Mouse (Mus musculus): ENCODE measurements around the gene Large1. TPM values are rescaled to one million over a fixed set of nuclear protein-coding genes. Genes with fewer than 3 reads are reported as not detected.

The Large1 gene
- total RNA-seq, 1 experiment, result 14.8 TPM

GRCm38 (mm10) chr8:73273150-73273549 lies 80.2 kb downstream of the Large1 start:
- Histone ChIP-seq H3K9ac (ENCODE audit: insufficient read depth, low read depth, low read length, poor library complexity, severe bottlenecking) (no peak overlapping the region), H3K36me3 (ENCODE audit: control insufficient read depth, insufficient read depth, low read length, poor library complexity, severe bottlenecking) (no peaks in the 10 kb centered on the region), H3K4me1 (ENCODE audit: control insufficient read depth in 2 of 2, insufficient read depth in 2 of 2, low read length in 2 of 2, poor library complexity in 1 of 2) (no peaks in the 10 kb centered on the region), H3K9me3 (ENCODE audit: control insufficient read depth, insufficient read depth, low read depth, low read length) (no peaks in the 10 kb centered on the region), H3K4me3 (ENCODE audit: insufficient read depth in 1 of 2, low read depth in 1 of 2, low read length in 2 of 2, poor library complexity in 1 of 2, severe bottlenecking in 1 of 2) (no peak overlapping the region), H3K27ac (ENCODE audit: insufficient read depth, low read depth, low read length, poor library complexity, severe bottlenecking) (no peak overlapping the region)
- in situ Hi-C loops (cut with MboI; ENCODE audit: low sequenced_read_pairs in 2 of 2, unreplicated experiment in 2 of 2), result no loop called here
- DNase-seq (ENCODE audit: low read depth, low spot score), result no peak
- TF ChIP-seq ZC3H11A (IDR thresholded peaks at IDR 0.05; ENCODE audit: borderline replicate concordance, low read depth, low read length), result no peak
- no peak for TF ChIP-seq MAFK (IDR thresholded peaks at IDR 0.05; ENCODE audit: insufficient read depth, low read depth, low read length)
- TF ChIP-seq HCFC1 (IDR thresholded peaks at IDR 0.05; ENCODE audit: borderline replicate concordance, insufficient read depth, low read length), result no peak
- TF ChIP-seq ZNF384 (IDR thresholded peaks at IDR 0.05; ENCODE audit: low read depth, low read length), result no peak
- TF ChIP-seq CHD2 (IDR thresholded peaks at IDR 0.05; ENCODE audit: low read depth, low read length), result no peak

GRCm38 (mm10) chr8:73270991-73271390 lies 82.3 kb downstream of the Large1 start:
- in situ Hi-C loops (cut with MboI; ENCODE audit: low sequenced_read_pairs in 2 of 2, unreplicated experiment in 2 of 2), result no loop called here
- H3K9me3 ChIP-seq (ENCODE audit: control insufficient read depth, insufficient read depth, low read depth, low read length), result no peaks in the 10 kb centered on the region
- TF ChIP-seq CHD2 (IDR thresholded peaks at IDR 0.05; ENCODE audit: low read depth, low read length), result no peak
- no peak for TF ChIP-seq MAFK (IDR thresholded peaks at IDR 0.05; ENCODE audit: insufficient read depth, low read depth, low read length)
- no peak for TF ChIP-seq HCFC1 (IDR thresholded peaks at IDR 0.05; ENCODE audit: borderline replicate concordance, insufficient read depth, low read length)
- no peak for TF ChIP-seq ZNF384 (IDR thresholded peaks at IDR 0.05; ENCODE audit: low read depth, low read length)
- no peak for TF ChIP-seq ZC3H11A (IDR thresholded peaks at IDR 0.05; ENCODE audit: borderline replicate concordance, low read depth, low read length)
- H3K27ac ChIP-seq (ENCODE audit: insufficient read depth, low read depth, low read length, poor library complexity, severe bottlenecking), result no peak overlapping the region
- no peak overlapping the region for H3K4me3 ChIP-seq (ENCODE audit: insufficient read depth in 1 of 2, low read depth in 1 of 2, low read length in 2 of 2, poor library complexity in 1 of 2, severe bottlenecking in 1 of 2)
- H3K36me3 ChIP-seq (ENCODE audit: control insufficient read depth, insufficient read depth, low read length, poor library complexity, severe bottlenecking), result no peaks in the 10 kb centered on the region
- H3K9ac ChIP-seq (ENCODE audit: insufficient read depth, low read depth, low read length, poor library complexity, severe bottlenecking), result no peak overlapping the region
- H3K4me1 ChIP-seq (ENCODE audit: control insufficient read depth in 2 of 2, insufficient read depth in 2 of 2, low read length in 2 of 2, poor library complexity in 1 of 2), result no peaks in the 10 kb centered on the region
- no peak for DNase-seq (ENCODE audit: low read depth, low spot score)

- in situ Hi-C loops (cut with MboI; ENCODE audit: low sequenced_read_pairs in 2 of 2, unreplicated experiment in 2 of 2), result no loop called here
- Histone ChIP-seq H3K27ac (ENCODE audit: insufficient read depth, low read depth, low read length, poor library complexity, severe bottlenecking) (no peak overlapping the region), H3K36me3 (ENCODE audit: control insufficient read depth, insufficient read depth, low read length, poor library complexity, severe bottlenecking) (no peaks in the 10 kb centered on the region), H3K9me3 (ENCODE audit: control insufficient read depth, insufficient read depth, low read depth, low read length) (0 out of 2 replicates have a peak, but pooled peaks cover 3% of the 10 kb centered on the region), H3K9ac (ENCODE audit: insufficient read depth, low read depth, low read length, poor library complexity, severe bottlenecking) (no peak overlapping the region), H3K4me3 (ENCODE audit: insufficient read depth in 1 of 2, low read depth in 1 of 2, low read length in 2 of 2, poor library complexity in 1 of 2, severe bottlenecking in 1 of 2) (no peak overlapping the region), H3K4me1 (ENCODE audit: control insufficient read depth in 2 of 2, insufficient read depth in 2 of 2, low read length in 2 of 2, poor library complexity in 1 of 2) (no peaks in the 10 kb centered on the region)
- DNase-seq (ENCODE audit: low read depth, low spot score), result no peak
- TF ChIP-seq MAFK (IDR thresholded peaks at IDR 0.05; ENCODE audit: insufficient read depth, low read depth, low read length) (no peak), CHD2 (IDR thresholded peaks at IDR 0.05; ENCODE audit: low read depth, low read length) (no peak), ZNF384 (IDR thresholded peaks at IDR 0.05; ENCODE audit: low read depth, low read length) (no peak), HCFC1 (IDR thresholded peaks at IDR 0.05; ENCODE audit: borderline replicate concordance, insufficient read depth, low read length) (no peak), ZC3H11A (IDR thresholded peaks at IDR 0.05; ENCODE audit: borderline replicate concordance, low read depth, low read length) (no peak)
These were observed 95.4 kb downstream of the Large1 start for GRCm38 (mm10) chr8:73257981-73258380.

- Histone ChIP-seq H3K36me3 (ENCODE audit: control insufficient read depth, insufficient read depth, low read length, poor library complexity, severe bottlenecking) (no peaks in the 10 kb centered on the region), H3K27ac (ENCODE audit: insufficient read depth, low read depth, low read length, poor library complexity, severe bottlenecking) (no peak overlapping the region), H3K9ac (ENCODE audit: insufficient read depth, low read depth, low read length, poor library complexity, severe bottlenecking) (no peak overlapping the region), H3K4me1 (ENCODE audit: control insufficient read depth in 2 of 2, insufficient read depth in 2 of 2, low read length in 2 of 2, poor library complexity in 1 of 2) (no peaks in the 10 kb centered on the region), H3K9me3 (ENCODE audit: control insufficient read depth, insufficient read depth, low read depth, low read length) (peaks cover 8% of the 10 kb centered on the region; the same call in 1 of the 2 replicates), H3K4me3 (ENCODE audit: insufficient read depth in 1 of 2, low read depth in 1 of 2, low read length in 2 of 2, poor library complexity in 1 of 2, severe bottlenecking in 1 of 2) (no peak overlapping the region)
- TF ChIP-seq HCFC1 (IDR thresholded peaks at IDR 0.05; ENCODE audit: borderline replicate concordance, insufficient read depth, low read length) (no peak), ZC3H11A (IDR thresholded peaks at IDR 0.05; ENCODE audit: borderline replicate concordance, low read depth, low read length) (no peak), MAFK (IDR thresholded peaks at IDR 0.05; ENCODE audit: insufficient read depth, low read depth, low read length) (no peak)
- in situ Hi-C loops (cut with MboI; ENCODE audit: low sequenced_read_pairs in 2 of 2, unreplicated experiment in 2 of 2), result no loop called here
- DNase-seq (ENCODE audit: low read depth, low spot score), result no peak
These were observed 109.2 kb downstream of the Large1 start for GRCm38 (mm10) chr8:73244186-73244585.

GRCm38 (mm10) chr8:73242066-73242465 lies 111.3 kb downstream of the Large1 start:
- H3K4me1 ChIP-seq (ENCODE audit: control insufficient read depth in 2 of 2, insufficient read depth in 2 of 2, low read length in 2 of 2, poor library complexity in 1 of 2), result no peaks in the 10 kb centered on the region
- no peak overlapping the region for H3K4me3 ChIP-seq (ENCODE audit: insufficient read depth in 1 of 2, low read depth in 1 of 2, low read length in 2 of 2, poor library complexity in 1 of 2, severe bottlenecking in 1 of 2)
- H3K27ac ChIP-seq (ENCODE audit: insufficient read depth, low read depth, low read length, poor library complexity, severe bottlenecking), result no peak overlapping the region
- H3K9me3 ChIP-seq (ENCODE audit: control insufficient read depth, insufficient read depth, low read depth, low read length), result peaks cover 8% of the 10 kb centered on the region; the same call in 1 of the 2 replicates
- in situ Hi-C loops (cut with MboI; ENCODE audit: low sequenced_read_pairs in 2 of 2, unreplicated experiment in 2 of 2), result no loop called here
- no peak for DNase-seq (ENCODE audit: low read depth, low spot score)
- no peak overlapping the region for H3K9ac ChIP-seq (ENCODE audit: insufficient read depth, low read depth, low read length, poor library complexity, severe bottlenecking)
- no peaks in the 10 kb centered on the region for H3K36me3 ChIP-seq (ENCODE audit: control insufficient read depth, insufficient read depth, low read length, poor library complexity, severe bottlenecking)
- TF ChIP-seq ZNF384 (IDR thresholded peaks at IDR 0.05; ENCODE audit: low read depth, low read length), result no peak
